Mouse (Mus musculus): Measurements from ENCODE around the gene Epm2aip1.
A peak's percentile ranks its signal among the peaks of the same experiment; 100 is the strongest.

Epm2aip1 gene

GRCm38 (mm10) chr9:111271434-111272160 is at the start of gene Epm2aip1, which contains the start of gene Mlh1:
Epm2aip1 (plus strand) TSS chr9:111271929.
Mlh1 (minus strand) TSS chr9:111271791.
- peak; percentile 99 for DNase-seq

DNA sequence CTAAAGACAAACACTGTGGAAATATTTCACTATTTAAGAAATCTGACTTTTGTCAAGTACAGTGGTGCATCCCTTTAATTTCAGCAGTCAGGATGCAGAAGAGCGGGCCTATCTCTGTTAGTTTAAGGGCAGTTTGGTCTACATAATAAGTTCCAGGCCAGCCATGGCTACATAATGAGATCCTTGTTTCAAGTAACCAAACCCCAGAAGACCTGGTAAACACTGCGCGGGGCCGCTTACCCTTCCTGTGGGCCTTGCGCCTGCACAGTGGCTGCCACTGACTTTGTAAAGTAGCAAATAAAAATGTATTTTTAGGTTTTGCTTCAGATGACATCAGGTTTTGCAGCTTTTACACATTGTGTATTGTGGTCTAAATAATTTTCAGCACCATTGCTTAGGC is 48.3 kb upstream of the Epm2aip1 start:
- no peak for DNase-seq

- no peak for DNase-seq
These were observed 43.3 kb upstream of the Epm2aip1 start for GRCm38 (mm10) chr9:111228446-111228845.

DNA sequence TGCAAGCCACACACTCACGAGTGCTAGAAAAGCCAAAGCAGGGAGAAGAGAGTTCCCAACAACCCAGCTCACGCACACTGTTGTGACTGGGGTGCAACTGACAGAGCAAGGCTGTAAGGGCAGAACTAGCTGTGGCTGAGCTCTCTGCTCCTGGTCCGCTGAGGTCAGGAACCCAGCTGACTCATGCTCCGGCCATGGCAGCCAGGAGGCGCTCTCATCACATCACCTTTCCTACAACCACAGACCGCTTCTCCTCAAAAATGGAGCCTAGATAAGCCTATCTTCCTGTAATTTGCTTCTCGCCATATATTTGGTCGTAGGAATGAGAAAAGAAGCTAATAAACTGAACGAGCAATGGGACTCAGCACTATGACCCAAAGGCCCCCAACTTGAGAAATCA is 37.0 kb upstream of the Epm2aip1 start:
- no peak for DNase-seq

DNA sequence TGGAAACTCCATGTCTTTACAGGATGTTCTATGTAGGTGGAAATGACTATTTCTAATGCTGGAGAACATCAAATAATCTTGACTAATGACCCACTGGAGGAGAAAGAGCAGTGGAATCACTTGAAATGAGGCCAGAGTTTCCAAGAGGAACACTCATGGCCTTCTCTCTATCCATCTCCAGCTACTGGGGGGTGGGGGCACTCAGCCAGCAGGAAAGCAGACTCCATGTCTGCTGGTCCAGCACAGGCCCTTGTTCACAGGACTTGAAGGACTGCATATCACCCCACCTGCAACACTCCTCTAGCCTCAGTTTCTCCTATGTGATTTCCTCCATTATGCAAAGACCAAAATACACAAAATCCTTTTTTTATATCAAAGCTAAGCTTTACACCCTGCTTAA is 34.0 kb upstream of the Epm2aip1 start:
- no peak for DNase-seq

DNA sequence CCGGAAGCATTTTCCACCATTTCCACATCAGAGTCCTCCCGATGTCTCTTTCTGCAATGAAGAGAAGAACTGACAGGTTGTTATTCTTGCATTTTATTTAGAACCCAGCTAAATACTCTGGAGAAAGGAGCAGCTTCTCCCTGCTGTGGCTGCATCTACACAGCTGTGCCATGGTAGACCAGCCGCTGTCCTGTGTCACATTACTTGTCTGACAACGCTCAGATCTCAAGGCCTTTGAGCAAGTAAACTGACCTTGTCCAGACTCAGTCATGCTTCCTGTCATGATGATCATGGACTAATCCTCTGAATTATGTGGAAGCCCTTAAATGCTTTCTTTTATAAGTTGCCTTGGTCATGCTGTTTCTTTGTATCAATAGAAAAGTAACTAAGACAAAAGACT is 31.9 kb upstream of the Epm2aip1 start:
- no peak for DNase-seq

DNA sequence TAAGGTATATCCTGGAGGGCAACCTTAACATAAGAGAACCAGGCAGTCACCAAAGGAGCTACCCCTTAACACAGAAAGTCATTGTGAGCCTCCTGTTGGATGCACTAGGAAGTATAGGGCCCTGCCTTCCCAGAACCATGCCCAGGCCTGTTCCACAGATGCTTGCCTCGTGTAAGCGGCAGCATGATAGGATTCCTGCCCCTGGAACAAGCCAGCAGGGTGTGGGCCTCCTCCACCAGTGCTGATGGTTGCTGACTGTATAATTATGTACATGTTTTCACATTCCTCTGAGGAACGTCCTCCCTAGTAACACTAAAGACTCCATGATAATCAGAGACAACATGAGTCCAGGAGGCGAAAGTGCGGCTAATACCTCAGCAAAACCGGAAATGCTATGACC is 28.3 kb upstream of the Epm2aip1 start:
- no peak for DNase-seq

GRCm38 (mm10) chr9:111245546-111245945 is 26.2 kb upstream of the Epm2aip1 start:
- DNase-seq = no peak

GRCm38 (mm10) chr9:111247682-111248246 is 24.0 kb upstream of the Epm2aip1 start:
- DNase-seq = no peak

GRCm38 (mm10) chr9:111252161-111252869 is 19.4 kb upstream of the Epm2aip1 start:
- DNase-seq = no peak

DNA sequence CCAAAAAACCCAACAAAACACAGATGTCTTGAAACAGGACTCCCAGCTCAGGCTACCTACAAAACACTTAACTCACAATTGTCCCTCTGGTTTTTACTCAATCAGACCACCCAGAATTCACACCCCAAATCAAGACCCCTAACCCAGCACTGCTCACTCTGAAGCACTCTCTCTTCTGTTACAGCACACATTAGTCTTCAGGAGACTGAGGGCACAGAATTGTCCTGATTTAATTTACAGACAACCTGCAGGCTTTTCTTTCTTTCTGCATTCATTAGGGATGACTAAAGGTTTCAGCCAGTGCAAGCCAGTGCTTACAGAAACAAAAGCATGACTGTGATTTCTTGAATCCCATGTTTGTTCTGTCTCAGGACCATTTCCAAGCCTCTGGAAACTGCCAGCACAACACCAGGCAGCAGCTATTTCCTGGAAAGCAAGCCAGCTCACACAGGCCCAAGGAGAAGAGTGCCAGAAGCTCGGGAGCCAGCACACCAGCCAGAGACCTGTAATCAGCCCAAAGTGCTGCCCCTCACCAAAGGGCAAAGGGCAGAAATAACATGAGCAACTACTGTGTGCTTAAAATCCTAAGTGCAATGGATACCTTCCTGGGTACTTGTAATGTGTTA is 11.3 kb upstream of the Epm2aip1 start:
- no peak for DNase-seq

GRCm38 (mm10) chr9:111261356-111261755 is 10.4 kb upstream of the Epm2aip1 start:
- no peak for DNase-seq

DNA sequence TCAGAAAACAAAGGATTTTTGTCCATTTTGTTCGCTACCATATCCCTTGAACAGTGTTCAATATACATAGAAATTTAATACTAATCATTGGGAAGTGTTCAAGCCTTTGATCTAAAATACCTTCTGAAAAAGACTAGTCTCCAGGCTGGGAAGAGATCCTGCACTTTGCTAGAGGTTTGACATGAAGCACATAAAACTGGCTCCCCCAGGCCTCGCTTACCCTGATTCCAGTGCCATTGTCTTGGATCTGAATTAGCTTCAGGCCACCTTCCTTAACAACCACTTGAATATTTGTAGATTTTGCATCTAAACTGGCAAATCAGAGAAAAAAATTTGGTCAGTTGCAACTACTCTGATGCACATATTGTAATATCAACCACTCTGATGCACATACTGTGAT is 3.7 kb upstream of the Epm2aip1 start:
- DNase-seq = no peak

DNA sequence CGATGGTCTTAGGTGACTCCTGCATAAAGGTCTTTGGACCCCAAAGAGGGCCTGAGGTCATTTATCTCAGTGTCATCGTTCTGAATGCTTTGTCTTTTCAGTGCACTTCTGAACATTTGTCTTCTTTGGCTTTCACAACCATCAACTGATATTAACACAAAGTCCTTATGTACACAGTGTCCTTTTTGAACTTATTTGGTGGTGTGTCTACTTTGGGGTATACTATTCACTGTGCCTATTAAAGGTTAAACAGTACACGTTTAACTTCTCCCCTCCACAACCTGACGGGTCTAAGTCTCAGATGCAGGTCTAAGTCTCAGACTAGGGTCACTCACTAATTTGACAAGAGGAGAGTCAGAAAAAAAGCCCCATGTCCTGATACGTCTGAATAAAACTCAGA is 1.1 kb upstream of the Epm2aip1 start:
- no peak for DNase-seq

DNA sequence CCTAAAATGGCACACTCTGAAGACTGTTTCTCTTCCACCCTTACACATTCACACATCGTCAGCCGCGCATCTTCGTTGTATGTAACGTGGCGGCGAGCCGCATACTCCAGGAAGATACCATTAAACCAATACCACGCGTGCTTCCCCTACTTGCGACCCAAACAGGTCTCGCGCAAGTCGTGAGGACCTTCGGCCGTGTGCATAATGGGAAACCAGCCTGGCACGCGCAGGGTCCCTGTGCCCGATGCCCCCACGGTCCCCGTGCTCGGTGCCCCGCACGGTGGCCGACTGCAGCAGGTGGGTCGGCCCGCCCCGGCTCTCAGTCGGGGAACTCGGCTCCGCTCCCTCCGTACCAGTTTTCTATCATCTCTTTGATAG is 684 bp upstream of the Epm2aip1 start:
- no peak for DNase-seq

- no peak for DNase-seq
These were observed 627 bp downstream of the Epm2aip1 start for GRCm38 (mm10) chr9:111272356-111272755.

- no peak for DNase-seq
These were observed 1.5 kb downstream of the Epm2aip1 start for GRCm38 (mm10) chr9:111272996-111273785.

DNA sequence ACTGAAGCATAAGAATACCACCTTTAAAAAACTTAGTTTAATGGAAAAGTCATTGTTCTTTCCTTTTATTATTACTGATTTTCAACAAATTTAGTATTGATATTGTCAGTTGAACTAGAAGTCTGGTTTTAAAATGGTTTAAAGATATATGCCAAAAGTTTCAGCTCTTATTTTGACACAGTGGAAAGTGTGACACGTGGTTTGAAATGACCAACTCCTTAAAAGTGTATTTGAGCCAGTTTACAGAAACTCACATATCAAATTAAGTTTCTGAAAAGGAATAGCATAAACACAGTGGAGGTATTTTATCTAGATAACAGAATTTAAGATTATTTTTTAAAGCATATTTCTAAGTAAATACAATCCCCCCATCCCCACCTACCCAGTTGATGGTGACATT is 2.2 kb downstream of the Epm2aip1 start:
- DNase-seq = no peak

DNA sequence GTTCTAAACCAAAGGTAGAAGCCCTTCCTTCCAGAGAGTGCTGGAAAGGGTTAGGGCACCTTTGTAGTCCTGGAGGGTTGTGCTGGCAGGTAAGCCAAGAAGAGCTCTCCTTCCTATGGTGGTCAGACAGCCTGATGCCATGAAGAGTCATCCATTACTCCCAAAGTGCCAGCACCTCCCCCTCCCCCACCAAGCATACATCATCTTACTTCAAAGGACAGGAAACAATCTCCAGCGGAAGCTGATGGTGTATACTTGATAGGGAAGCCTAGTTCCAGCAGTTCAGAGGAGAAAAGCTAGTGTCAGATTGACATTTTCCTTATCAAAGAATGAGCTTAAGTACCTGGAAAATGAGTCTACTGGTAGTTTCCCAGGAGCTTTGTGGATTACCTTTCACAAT is 3.4 kb downstream of the Epm2aip1 start:
- DNase-seq = no peak

- DNase-seq = no peak
These were observed 13.3 kb downstream of the Epm2aip1 start for GRCm38 (mm10) chr9:111285061-111285460.

DNA sequence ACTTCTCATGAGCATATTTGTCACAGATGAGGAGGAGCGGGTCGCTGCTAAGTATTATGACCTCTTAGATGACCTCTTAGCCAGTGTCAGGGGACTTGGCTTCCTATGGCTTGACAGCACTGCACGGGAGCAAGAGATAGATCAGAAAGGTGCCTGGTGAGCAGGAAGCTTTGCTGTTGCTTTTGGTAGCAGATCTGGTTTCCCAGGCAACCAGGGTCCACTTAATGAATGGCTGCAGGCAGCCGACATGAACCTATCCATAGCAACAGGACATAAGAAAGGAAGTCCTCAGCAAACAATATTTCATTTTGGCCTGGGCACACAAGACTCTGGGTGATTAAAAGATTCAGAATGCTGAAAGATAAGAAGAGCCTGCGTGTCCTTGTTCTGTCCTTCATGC is 13.9 kb downstream of the Epm2aip1 start:
- no peak for DNase-seq

DNA sequence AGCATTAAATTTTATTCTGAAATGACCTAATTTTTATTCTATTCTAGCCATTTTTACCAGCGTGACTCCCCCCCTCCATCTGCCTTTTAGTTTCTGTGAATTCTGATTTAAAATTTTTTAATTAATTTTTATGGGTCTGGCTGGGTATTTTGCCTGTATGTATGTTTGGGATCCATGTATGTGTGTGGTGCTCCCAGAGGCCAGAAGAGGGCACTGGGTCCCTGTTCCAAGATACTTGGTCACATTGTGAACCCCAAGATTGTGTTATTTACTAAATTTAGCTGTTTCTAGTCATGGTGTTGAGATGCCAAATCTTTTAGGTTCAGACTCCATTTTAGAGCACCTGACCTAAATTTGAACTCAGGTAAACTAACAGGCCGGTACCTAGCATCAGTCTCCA is 14.7 kb downstream of the Epm2aip1 start:
- no peak for DNase-seq

DNA sequence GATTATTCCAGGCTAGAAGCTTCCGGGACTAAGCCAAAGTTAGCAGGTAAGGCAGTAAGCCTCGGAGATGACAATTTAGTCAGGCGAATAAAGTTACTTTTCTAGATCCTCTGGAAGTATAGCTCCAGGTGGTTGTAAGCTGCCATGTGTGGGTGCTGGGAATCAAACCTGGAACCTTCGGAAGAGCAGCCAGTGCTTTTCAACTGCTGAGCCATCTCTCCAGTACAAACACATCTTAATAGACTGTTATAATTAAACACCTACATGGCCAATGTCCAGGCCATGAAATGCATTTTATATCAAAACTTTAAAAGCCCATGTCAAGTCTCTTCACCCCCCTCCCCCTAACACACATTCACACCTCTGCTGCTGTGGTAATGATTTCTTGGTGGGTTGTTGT is 16.2 kb downstream of the Epm2aip1 start:
- no peak for DNase-seq
